8 mouse cellular contexts compared by ENCODE assay signal in the genomic region with DNA sequence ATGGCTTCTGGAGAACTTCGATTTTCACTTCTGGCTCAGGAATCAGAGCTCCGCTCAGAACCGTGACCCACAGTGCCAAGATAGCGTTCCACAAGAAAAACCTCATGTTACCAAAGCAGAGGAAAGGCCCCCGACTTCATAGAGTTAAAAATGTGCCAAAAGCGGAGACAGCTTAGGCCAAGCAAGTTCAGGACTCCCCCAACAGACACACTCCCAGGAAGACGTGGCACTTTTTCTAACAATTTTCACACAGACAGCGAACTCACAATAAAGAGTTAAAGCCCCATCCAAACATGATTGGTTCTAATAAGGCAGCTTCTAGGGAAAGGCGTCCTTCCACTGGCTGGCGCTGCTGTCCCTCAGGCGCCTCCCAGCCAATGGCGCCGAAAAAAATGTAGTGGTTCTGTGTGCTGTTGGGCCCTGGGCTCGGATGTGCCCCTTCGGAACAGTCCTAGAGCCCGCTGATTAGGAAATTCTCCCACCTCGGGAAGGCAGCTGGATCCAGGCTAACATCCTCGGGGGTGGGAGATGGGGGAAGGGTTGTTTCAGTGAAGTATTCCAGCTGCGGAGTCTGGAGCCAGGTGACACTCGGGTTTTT. TPM values are rescaled to one million over a fixed set of nuclear protein-coding genes. Genes with fewer than 3 reads are reported as not detected.
DNase-seq lines count a peak whose midpoint lies in the region; ATAC-seq and TF ChIP-seq lines count a peak whose summit lies in the region.

No protein-coding gene starts in this region.

- H3K27me3 ChIP-seq in C2C12 (ENCODE audit: control insufficient read depth, insufficient read depth, insufficient read length) = no peaks in the 10 kb centered on the region
- H3K27me3 ChIP-seq in limb, embryonic 14.5 days (ENCODE audit: control insufficient read depth, insufficient read depth, low read length) = no peaks in the 10 kb centered on the region
- no peaks in the 10 kb centered on the region for H3K27me3 ChIP-seq in midbrain, embryonic 16.5 days (ENCODE audit: control insufficient read depth, insufficient read depth, low read depth, low read length)
- H3K27me3 ChIP-seq in spleen, adult 2 months (ENCODE audit: control insufficient read depth, insufficient read depth, low read length) = peaks cover 10% of the 10 kb centered on the region

- H3K4me1 ChIP-seq in embryonic fibroblast, embryonic 13.5 days (ENCODE audit: control insufficient read depth, insufficient read depth, low read length) = peaks cover 13% of the 10 kb centered on the region
- H3K4me1 ChIP-seq in limb, embryonic 14.5 days (ENCODE audit: control insufficient read depth, insufficient read depth, low read length) = peaks cover 26% of the 10 kb centered on the region
- H3K4me1 ChIP-seq in midbrain, embryonic 16.5 days (ENCODE audit: control insufficient read depth, insufficient read depth, low read length) = peaks cover 26% of the 10 kb centered on the region
- peaks cover 3% of the 10 kb centered on the region for H3K4me1 ChIP-seq in spleen, adult 2 months (ENCODE audit: control insufficient read depth, insufficient read depth, insufficient read length)

- peak overlapping the region; percentile 71 for H3ac ChIP-seq in C2C12 (ENCODE audit: control insufficient read depth, insufficient read length, low read depth)

- peak; percentile 67 for TF ChIP-seq POLR2A in embryonic fibroblast, embryonic 13.5 days (IDR thresholded peaks at IDR 0.05; ENCODE audit: low read depth, low read length)
- 0 out of 2 replicates have a peak, but pooled peaks have one; percentile 38 for TF ChIP-seq POLR2A in limb, embryonic 14.5 days (IDR thresholded peaks at IDR 0.05; ENCODE audit: borderline replicate concordance, extremely low read depth, insufficient read depth, insufficient read length)
- TF ChIP-seq POLR2A in spleen, adult 2 months (IDR thresholded peaks at IDR 0.05; ENCODE audit: low read depth, low read length) = no peak

- peak overlapping the region; percentile 52 for H3K4me3 ChIP-seq in C2C12 (ENCODE audit: insufficient read depth, poor library complexity, severe bottlenecking)
- peak overlapping the region; percentile 89 for H3K4me3 ChIP-seq in embryonic fibroblast, embryonic 13.5 days (ENCODE audit: insufficient read depth, low read length)
- H3K4me3 ChIP-seq in limb, embryonic 14.5 days (replicated peaks; ENCODE audit: low read length) = peak overlapping the region; percentile 54
- H3K4me3 ChIP-seq in midbrain, embryonic 16.5 days (ENCODE audit: low read depth, low read length) = peak overlapping the region; percentile 54
- H3K4me3 ChIP-seq in spleen, adult 2 months (ENCODE audit: extremely low read depth, insufficient read depth, insufficient read length) = peak overlapping the region; percentile 54

- peaks cover 4% of the 10 kb centered on the region for H3K79me3 ChIP-seq in C2C12 (ENCODE audit: low read depth)

- ATAC-seq in limb, embryonic 14.5 days (ENCODE audit: low FRiP score, low read depth) = peak; percentile 91
- peak; percentile 93 for ATAC-seq in midbrain, embryonic 16.5 days

- no peak for TF ChIP-seq CTCF in C2C12 (IDR thresholded peaks at IDR 0.05; ENCODE audit: control insufficient read depth, insufficient read depth, insufficient read length)
- no peak for TF ChIP-seq CTCF in embryonic fibroblast, embryonic 13.5 days (IDR thresholded peaks at IDR 0.05; ENCODE audit: borderline replicate concordance, insufficient read depth, low read length)
- TF ChIP-seq CTCF in spleen, adult 2 months (IDR thresholded peaks at IDR 0.05; ENCODE audit: extremely low read depth, insufficient read depth, insufficient read length, insufficient replicate concordance) = no peak

- DNase-seq in brain, adult 2 months (ENCODE audit: low read depth, low spot score) = peak; percentile 97
- peak; percentile 96 to 97 for DNase-seq in heart, adult 9 months (ENCODE audit: low spot score in 2 of 2)
- peak; percentile 97 for DNase-seq in kidney, adult 9 months
- peak; percentile 98 for DNase-seq in limb, embryonic 14.5 days (ENCODE audit: low spot score)
- peak; percentile 18 to 85 for DNase-seq in spleen, adult 2 months (ENCODE audit: low read depth in 1 of 2, low spot score in 2 of 2)

- H3K79me2 ChIP-seq in C2C12 (ENCODE audit: control insufficient read depth, insufficient read depth) = no peaks in the 10 kb centered on the region

- H3K27ac ChIP-seq in embryonic fibroblast, embryonic 13.5 days (ENCODE audit: insufficient read depth, low read length) = peak overlapping the region; percentile 82
- H3K27ac ChIP-seq in limb, embryonic 14.5 days (replicated peaks; ENCODE audit: low read depth, low read length) = peak overlapping the region; percentile 63
- H3K27ac ChIP-seq in midbrain, embryonic 16.5 days (ENCODE audit: low read length) = peak overlapping the region; percentile 75
- no peak overlapping the region for H3K27ac ChIP-seq in spleen, adult 2 months (ENCODE audit: insufficient read depth, low read length)

- WGBS in limb, embryonic 14.5 days = 1% methylated on average over 20 of the region's 20 CpGs
- WGBS in midbrain, embryonic 16.5 days = 0% methylated on average over 20 of the region's 20 CpGs
- 1% methylated on average over 20 of the region's 20 CpGs for WGBS in spleen, adult 2 months

- peak overlapping the region; percentile 70 for H3K4me2 ChIP-seq in limb, embryonic 14.5 days (replicated peaks; ENCODE audit: low read depth, low read length, severe bottlenecking)
- peak overlapping the region; percentile 79 for H3K4me2 ChIP-seq in midbrain, embryonic 16.5 days (ENCODE audit: low read length)

- no peaks in the 10 kb centered on the region for H3K36me3 ChIP-seq in C2C12 (ENCODE audit: control insufficient read depth, insufficient read depth)
- H3K36me3 ChIP-seq in limb, embryonic 14.5 days (ENCODE audit: control insufficient read depth, insufficient read depth, low read length) = no peaks in the 10 kb centered on the region
- H3K36me3 ChIP-seq in midbrain, embryonic 16.5 days (ENCODE audit: control insufficient read depth, insufficient read depth, low read length) = no peaks in the 10 kb centered on the region
- H3K36me3 ChIP-seq in spleen, adult 2 months (ENCODE audit: control insufficient read depth, insufficient read depth, low read length) = no peaks in the 10 kb centered on the region

- H3K9me3 ChIP-seq in limb, embryonic 14.5 days (ENCODE audit: control insufficient read depth, low read length) = no peaks in the 10 kb centered on the region
- H3K9me3 ChIP-seq in midbrain, embryonic 16.5 days (replicated peaks; ENCODE audit: control insufficient read depth, low read length, poor library complexity, severe bottlenecking) = no peaks in the 10 kb centered on the region

- H3K9ac ChIP-seq in limb, embryonic 14.5 days (ENCODE audit: low read depth, low read length, severe bottlenecking) = peak overlapping the region; percentile 62
- H3K9ac ChIP-seq in midbrain, embryonic 16.5 days (ENCODE audit: low read depth, low read length) = peak overlapping the region; percentile 67

TF ChIP-seq in C2C12, 6 proteins besides CTCF, POLR2A, EP300 and RAD21:
- TF ChIP-seq MYOD1 (IDR thresholded peaks at IDR 0.05; ENCODE audit: control insufficient read depth, insufficient read length, low read depth) = no peak
- no peak for TF ChIP-seq MYOG (IDR thresholded peaks at IDR 0.05; ENCODE audit: control insufficient read depth, extremely low read depth, insufficient read length)
- no peak for TF ChIP-seq CEBPB (IDR thresholded peaks at IDR 0.05; ENCODE audit: low read depth)
- TF ChIP-seq MAX (IDR thresholded peaks at IDR 0.05) = no peak
- TF ChIP-seq FOSL1 (IDR thresholded peaks at IDR 0.05; ENCODE audit: insufficient read depth, low read length, poor library complexity, severe bottlenecking) = no peak
- TF ChIP-seq USF1 (IDR thresholded peaks at IDR 0.05; ENCODE audit: low read depth) = no peak
TF ChIP-seq in C2C12: peak in this region for 0.

RNA-seq across cellular contexts. Expression of a gene that starts 1.9 kb away (rescaled TPM):
- polyA plus RNA-seq in C2C12 (2012; fragmentation: generic; extraction: Trizol) = 3.9 TPM
- 7.0 and 9.1 TPM in 2 replicates for polyA plus RNA-seq in embryonic fibroblast, embryonic 13.5 days (2011; ENCODE audit: insufficient read length, low read depth, missing spikeins)
- 12.6 and 15.5 TPM in 2 replicates for polyA plus RNA-seq in limb, embryonic 14.5 days (2012; rRNA removed)
- 14.0 and 15.5 TPM in 2 replicates for polyA plus RNA-seq in limb, embryonic 14.5 days (2014; fragmentation: Nextera tagmentation; extraction: Ambion mirVana)
- polyA plus RNA-seq in midbrain, embryonic 16.5 days (2015; fragmentation: Nextera tagmentation; extraction: Ambion mirVana) = 8.3 and 9.5 TPM in 2 replicates
- polyA plus RNA-seq in spleen, adult 2 months (2012; rRNA removed) = 1.00 and 1.2 TPM in 2 replicates

RNA-seq across cellular contexts. Expression of a gene that starts 4.1 kb away (rescaled TPM):
- 5.0 TPM for polyA plus RNA-seq in C2C12 (2012; fragmentation: generic; extraction: Trizol)
- 59.6 and 61.2 TPM in 2 replicates for polyA plus RNA-seq in embryonic fibroblast, embryonic 13.5 days (2011; ENCODE audit: insufficient read length, low read depth, missing spikeins)
- 57.0 and 59.1 TPM in 2 replicates for polyA plus RNA-seq in limb, embryonic 14.5 days (2012; rRNA removed)
- polyA plus RNA-seq in limb, embryonic 14.5 days (2014; fragmentation: Nextera tagmentation; extraction: Ambion mirVana) = 59.6 and 71.0 TPM in 2 replicates
- 7.1 and 8.1 TPM in 2 replicates for polyA plus RNA-seq in midbrain, embryonic 16.5 days (2015; fragmentation: Nextera tagmentation; extraction: Ambion mirVana)
- 0.69 and 0.73 TPM in 2 replicates for polyA plus RNA-seq in spleen, adult 2 months (2012; rRNA removed)

RNA-seq across cellular contexts. Expression of a gene that starts 26.7 kb away (rescaled TPM):
- polyA plus RNA-seq in C2C12 (2012; fragmentation: generic; extraction: Trizol) = 40.6 TPM
- polyA plus RNA-seq in embryonic fibroblast, embryonic 13.5 days (2011; ENCODE audit: insufficient read length, low read depth, missing spikeins) = 13.1 and 19.9 TPM in 2 replicates
- polyA plus RNA-seq in limb, embryonic 14.5 days (2012; rRNA removed) = 6.3 and 8.9 TPM in 2 replicates
- polyA plus RNA-seq in limb, embryonic 14.5 days (2014; fragmentation: Nextera tagmentation; extraction: Ambion mirVana) = 8.0 and 9.6 TPM in 2 replicates
- 125 and 130 TPM in 2 replicates for polyA plus RNA-seq in midbrain, embryonic 16.5 days (2015; fragmentation: Nextera tagmentation; extraction: Ambion mirVana)
- polyA plus RNA-seq in spleen, adult 2 months (2012; rRNA removed) = 0.54 and 0.75 TPM in 2 replicates
